Mouse (Mus musculus): ENCODE results near the gene Pakap.

Pakap gene

GRCm38 (mm10) chr4:57772851-57773510 is 205.0 kb downstream of the Pakap start:
- no peak for DNase-seq

GRCm38 (mm10) chr4:57774517-57774916 is 206.5 kb downstream of the Pakap start:
- DNase-seq, result no peak

GRCm38 (mm10) chr4:57775582-57775981 is 207.6 kb downstream of the Pakap start:
- no peak for DNase-seq

GRCm38 (mm10) chr4:57780403-57780802 is 212.4 kb downstream of the Pakap start:
- DNase-seq, result no peak

- DNase-seq, result no peak
These were observed 213.1 kb downstream of the Pakap start for GRCm38 (mm10) chr4:57780833-57781641.

GRCm38 (mm10) chr4:57781994-57782393 is 214.0 kb downstream of the Pakap start:
- no peak for DNase-seq

- DNase-seq, result no peak
These were observed 214.8 kb downstream of the Pakap start for GRCm38 (mm10) chr4:57782549-57783390.

GRCm38 (mm10) chr4:57783391-57783770 is 215.4 kb downstream of the Pakap start:
- DNase-seq, result no peak

GRCm38 (mm10) chr4:57783853-57784600 is 216.0 kb downstream of the Pakap start:
- no peak for DNase-seq

GRCm38 (mm10) chr4:57788709-57789108 is 220.7 kb downstream of the Pakap start:
- DNase-seq, result no peak

- DNase-seq, result no peak
These were observed 221.1 kb downstream of the Pakap start for GRCm38 (mm10) chr4:57789118-57789517.

GRCm38 (mm10) chr4:57793989-57794388 is 226.0 kb downstream of the Pakap start:
- DNase-seq, result no peak

- no peak for DNase-seq
These were observed 226.6 kb downstream of the Pakap start for GRCm38 (mm10) chr4:57794547-57794946.

GRCm38 (mm10) chr4:57797548-57798285 is 229.7 kb downstream of the Pakap start:
- no peak for DNase-seq

GRCm38 (mm10) chr4:57798286-57799018 is 230.5 kb downstream of the Pakap start:
- no peak for DNase-seq

- DNase-seq, result no peak
These were observed 231.3 kb downstream of the Pakap start for GRCm38 (mm10) chr4:57799297-57799696.

GRCm38 (mm10) chr4:57801239-57801638 is 233.3 kb downstream of the Pakap start:
- no peak for DNase-seq

GRCm38 (mm10) chr4:57801986-57802385 is 234.0 kb downstream of the Pakap start:
- DNase-seq, result no peak

- no peak for DNase-seq
These were observed 234.4 kb downstream of the Pakap start for GRCm38 (mm10) chr4:57802411-57802810.

- no peak for DNase-seq
These were observed 236.9 kb downstream of the Pakap start for GRCm38 (mm10) chr4:57804902-57805301.

- DNase-seq, result no peak
These were observed 241.5 kb downstream of the Pakap start for GRCm38 (mm10) chr4:57809449-57809848.
